Mouse (Mus musculus) E14TG2a.4 (cell line): Measurements from ENCODE around the gene Fbxo9.

Source experiments
- CTCF ChIP-seq: conservative IDR thresholded peaks from 2 replicates; pipeline ENCODE4 v1.5.1; 2014; ENCODE audit warnings: low read length
- NANOG ChIP-seq: IDR thresholded peaks from 2 replicates; pipeline ENCODE4 v1.6.1; 2014; ENCODE audit warnings: borderline replicate concordance, low read length, mixed read lengths
- POU5F1 ChIP-seq: IDR thresholded peaks from 2 replicates; pipeline ENCODE4 v1.6.1; 2014; ENCODE audit warnings: low read length, borderline replicate concordance

- TF ChIP-seq CTCF (no peak), NANOG (no peak), POU5F1 (no peak)
Observed at GRCm38 (mm10) chr9:78095686-78096085, 13.2 kb downstream of the Fbxo9 start.
